Mouse (Mus musculus) E14TG2a.4 (cell line): ENCODE results near the gene Pard6a.

Source experiments
- CTCF ChIP-seq: conservative IDR thresholded peaks from 2 replicates; pipeline ENCODE4 v1.5.1; 2014; ENCODE audit warnings: low read length
- NANOG ChIP-seq: IDR thresholded peaks from 2 replicates; pipeline ENCODE4 v1.6.1; 2014; ENCODE audit warnings: borderline replicate concordance, low read length, mixed read lengths
- POU5F1 ChIP-seq: IDR thresholded peaks from 2 replicates; pipeline ENCODE4 v1.6.1; 2014; ENCODE audit warnings: low read length, borderline replicate concordance

DNA sequence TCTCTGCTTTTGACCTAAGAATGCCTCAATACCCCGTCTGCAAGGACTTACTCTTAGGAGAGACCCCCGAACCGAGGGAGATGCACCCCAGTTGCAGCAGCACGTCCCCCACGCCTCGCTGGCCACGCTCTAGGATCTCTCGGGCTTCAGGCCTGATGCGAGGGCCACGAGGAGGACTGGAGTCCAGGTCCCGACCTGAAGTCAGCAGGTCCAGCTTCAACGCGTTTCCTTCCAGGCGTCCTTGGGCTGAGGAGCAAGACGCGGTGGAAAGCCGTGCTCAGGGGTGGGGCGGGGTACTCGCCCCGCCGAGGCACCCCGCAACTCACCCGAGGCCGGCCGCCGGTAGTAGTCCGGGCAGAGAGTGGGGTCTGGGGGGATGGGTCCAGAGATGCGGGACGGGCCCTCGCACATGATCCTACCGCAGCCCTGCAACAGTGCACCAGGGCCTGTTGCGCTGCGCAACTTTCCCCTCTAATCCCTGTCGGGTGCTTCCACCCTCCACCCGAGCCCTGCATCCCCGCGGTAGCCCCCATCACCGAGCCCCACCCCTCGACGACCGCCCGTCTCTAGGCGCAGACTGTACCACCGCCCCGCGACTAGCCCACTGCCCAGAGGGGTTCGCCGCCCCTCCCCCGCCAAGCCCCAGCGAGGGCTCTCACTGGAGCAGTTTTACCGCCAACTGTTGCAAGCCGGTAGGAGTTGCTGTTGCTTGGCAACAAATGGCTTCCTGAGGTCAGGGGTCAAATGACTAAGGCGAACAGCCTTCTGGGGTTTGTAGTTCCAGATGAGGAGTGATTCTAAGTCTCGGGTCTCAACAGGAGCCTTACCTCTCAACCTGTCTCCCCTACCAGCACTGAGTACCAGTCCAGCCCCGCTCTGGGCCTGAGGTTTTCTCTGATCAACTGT lies 6.8 kb downstream of the Pard6a start, which contains the start of the genes 4933405L10Rik and Enkd1:
- TF ChIP-seq CTCF, result no peak
- TF ChIP-seq POU5F1, result no peak
- TF ChIP-seq NANOG, result no peak
